Mouse (Mus musculus) hindbrain, postnatal 0 days (tissue): Measurements from ENCODE around the gene B3gnt9. TPM values are rescaled to one million over a fixed set of nuclear protein-coding genes. Genes with fewer than 3 reads are reported as not detected.
A peak's percentile ranks its signal among the peaks of the same experiment; 100 is the strongest.

Experiments used
- ATAC-seq: fragments of 200-750 bp; cut with Nextera tagmentation; 2 replicates; pipeline ENCODE4 v1.8.0; 2017; ENCODE audit warnings: mild to moderate bottlenecking, moderate TSS enrichment, moderate library complexity
- DNase-seq: peaks from one replicate; pipeline ENCODE4 v3.0.0-alpha.2; 2015; ENCODE audit warnings: low spot score
- H3K27ac ChIP-seq: fragments of 300-500 bp; sonication (generic); 2 replicates; pipeline ENCODE4 v1.5.1; 2014; ENCODE audit warnings: mild to moderate bottlenecking
- H3K27me3 ChIP-seq: fragments of 300-500 bp; sonication (generic); 2 replicates; pipeline ENCODE4 v1.6.1; 2014; ENCODE audit warnings: low read length, mixed read lengths; ENCODE audit not compliant: insufficient read depth
- H3K36me3 ChIP-seq: fragments of 300-500 bp; sonication (generic); 2 replicates; pipeline ENCODE4 v1.6.1; 2014; ENCODE audit warnings: low read length, mixed read lengths; ENCODE audit not compliant: insufficient read depth
- H3K4me1 ChIP-seq: fragments of 300-500 bp; sonication (generic); 2 replicates; pipeline ENCODE4 v1.6.1; 2014; ENCODE audit warnings: antibody characterized with exemption, low read length, mixed read lengths; ENCODE audit not compliant: insufficient read depth
- H3K4me2 ChIP-seq: fragments of 300-500 bp; sonication (generic); 2 replicates; pipeline ENCODE4 v1.6.1; 2014; ENCODE audit warnings: low read depth, mild to moderate bottlenecking, low read length, moderate library complexity, mixed read lengths
- H3K4me3 ChIP-seq: fragments of 300-500 bp; sonication (generic); 2 replicates; pipeline ENCODE4 v1.5.1; 2014; ENCODE audit warnings: low read length
- H3K9ac ChIP-seq: fragments of 300-500 bp; sonication (generic); replicated peaks from 2 replicates; pipeline ENCODE4 v1.6.1; 2014; ENCODE audit warnings: mild to moderate bottlenecking, low read length, moderate library complexity, mixed read lengths
- H3K9me3 ChIP-seq: fragments of 300-500 bp; sonication (generic); 2 replicates; pipeline ENCODE4 v1.6.1; 2016; ENCODE audit warnings: low read length, mixed read lengths
- CTCF ChIP-seq: IDR thresholded peaks from 2 replicates; pipeline ENCODE4 v1.5.1; 2016; ENCODE audit warnings: antibody characterized with exemption, control low read depth, low read depth
- WGBS: fragments of 180-500 bp; shearing (Covaris S2); extraction: QIAGEN DNeasy Blood & Tissue Kit; methylation state at CpG from one replicate; pipeline ENCODE4 v1.1.7; 2014; 5-methylcytosine and 5-hydroxymethylcytosine counted together
- polyA plus RNA-seq: library from polyadenylated mRNA; unstranded; fragments of >200 nt; fragmentation: Nextera tagmentation; extraction: Ambion mirVana; gene quantifications from 2 replicates; pipeline ENCODE4 v1.2.1, GENCODE M21; 2015
- total RNA-seq: library from RNA; depleted of rRNA; stranded (reverse); fragments of >200 nt; gene quantifications from 2 replicates; pipeline ENCODE4 v1.2.3, GENCODE M21; 2014; rRNA removed

Gene B3gnt9
- total and polyA plus RNA-seq, 2 experiments from 2014 or later: 10.7 to 18.8 TPM

- Histone ChIP-seq H3K4me2 (no peak overlapping the region), H3K36me3 (no peaks in the 10 kb centered on the region), H3K4me3 (no peak overlapping the region), H3K27me3 (no peaks in the 10 kb centered on the region), H3K27ac (no peak overlapping the region), H3K9me3 (no peaks in the 10 kb centered on the region), H3K4me1 (no peaks in the 10 kb centered on the region), H3K9ac (no peak overlapping the region)
- WGBS: 84% methylated on average over 1 of the region's 1 CpGs
- no peak for TF ChIP-seq CTCF
- ATAC-seq: no peak
- peak; percentile 22 for DNase-seq
These were observed 49.2 kb downstream of the B3gnt9 start for GRCm38 (mm10) chr8:105205748-105206147.

Other genes with a start within 250 kb of the B3gnt9 start
- not detected in 2 replicates for gene Ces3a, start 206.6 kb downstream of the B3gnt9 start, total RNA-seq
- gene Ces3a, start 206.6 kb downstream of the B3gnt9 start, polyA plus RNA-seq: not detected in 2 replicates
- gene Ces3b, start 171.4 kb downstream of the B3gnt9 start, total RNA-seq: not detected in 2 replicates
- gene Ces3b, start 171.4 kb downstream of the B3gnt9 start, polyA plus RNA-seq: not detected in 2 replicates
- 0.10 TPM in 1 of 2 replicates, not detected in the other for gene Ces4a, start 123.4 kb downstream of the B3gnt9 start, total RNA-seq
- gene Ces4a, start 123.4 kb downstream of the B3gnt9 start, polyA plus RNA-seq: 0.16 TPM in 1 of 2 replicates, not detected in the other
- 45.1 and 54.3 TPM in 2 replicates for gene Cbfb, start 84.5 kb downstream of the B3gnt9 start, total RNA-seq
- gene Cbfb, start 84.5 kb downstream of the B3gnt9 start, polyA plus RNA-seq: 27.8 and 30.5 TPM in 2 replicates
- 32.2 and 39.5 TPM in 2 replicates for gene D230025D16Rik, start 30.0 kb downstream of the B3gnt9 start, total RNA-seq
- 22.1 and 23.5 TPM in 2 replicates for gene D230025D16Rik, start 30.0 kb downstream of the B3gnt9 start, polyA plus RNA-seq
- gene Tradd, start 9.5 kb upstream of the B3gnt9 start, total RNA-seq: 11.5 and 15.6 TPM in 2 replicates
- gene Tradd, start 9.5 kb upstream of the B3gnt9 start, polyA plus RNA-seq: 14.6 and 14.9 TPM in 2 replicates
- gene Fbxl8, start 9.5 kb upstream of the B3gnt9 start, total RNA-seq: 0.50 and 3.1 TPM in 2 replicates
- gene Fbxl8, start 9.5 kb upstream of the B3gnt9 start, polyA plus RNA-seq: 1.2 and 1.3 TPM in 2 replicates
- gene Hsf4, start 14.6 kb upstream of the B3gnt9 start, total RNA-seq: 0.63 TPM in 1 of 2 replicates, not detected in the other
- gene Hsf4, start 14.6 kb upstream of the B3gnt9 start, polyA plus RNA-seq: 1.4 and 1.5 TPM in 2 replicates
- 2.1 and 2.6 TPM in 2 replicates for gene Nol3, start 21.0 kb upstream of the B3gnt9 start, total RNA-seq
- 6.6 and 6.9 TPM in 2 replicates for gene Nol3, start 21.0 kb upstream of the B3gnt9 start, polyA plus RNA-seq
- 52.3 and 63.4 TPM in 2 replicates for gene 4931428F04Rik, start 34.7 kb upstream of the B3gnt9 start, total RNA-seq
- 67.3 and 82.8 TPM in 2 replicates for gene 4931428F04Rik, start 34.7 kb upstream of the B3gnt9 start, polyA plus RNA-seq
- gene Exoc3l, start 40.9 kb upstream of the B3gnt9 start, total RNA-seq: 2.4 and 8.2 TPM in 2 replicates
- 5.9 and 8.0 TPM in 2 replicates for gene Exoc3l, start 40.9 kb upstream of the B3gnt9 start, polyA plus RNA-seq
- 39.2 and 44.8 TPM in 2 replicates for gene E2f4, start 42.5 kb upstream of the B3gnt9 start, total RNA-seq
- gene E2f4, start 42.5 kb upstream of the B3gnt9 start, polyA plus RNA-seq: 25.6 and 28.3 TPM in 2 replicates
- gene Elmo3, start 50.4 kb upstream of the B3gnt9 start, total RNA-seq: 1.2 and 1.5 TPM in 2 replicates
- 1.6 and 1.7 TPM in 2 replicates for gene Elmo3, start 50.4 kb upstream of the B3gnt9 start, polyA plus RNA-seq
- 1.9 and 5.2 TPM in 2 replicates for gene Lrrc29, start 71.1 kb upstream of the B3gnt9 start, total RNA-seq
- 3.1 and 4.1 TPM in 2 replicates for gene Lrrc29, start 71.1 kb upstream of the B3gnt9 start, polyA plus RNA-seq
- 72.1 and 101 TPM in 2 replicates for gene Tmem208, start 71.2 kb upstream of the B3gnt9 start, total RNA-seq
- 138 and 143 TPM in 2 replicates for gene Tmem208, start 71.2 kb upstream of the B3gnt9 start, polyA plus RNA-seq
- gene Fhod1, start 92.8 kb upstream of the B3gnt9 start, total RNA-seq: 3.1 and 3.2 TPM in 2 replicates
- 0.45 and 1.1 TPM in 2 replicates for gene Fhod1, start 92.8 kb upstream of the B3gnt9 start, polyA plus RNA-seq
- gene Slc9a5, start 93.7 kb upstream of the B3gnt9 start, total RNA-seq: 24.2 and 28.6 TPM in 2 replicates
- 10.3 and 10.6 TPM in 2 replicates for gene Slc9a5, start 93.7 kb upstream of the B3gnt9 start, polyA plus RNA-seq
- 6.3 and 7.3 TPM in 2 replicates for gene Plekhg4, start 118.1 kb upstream of the B3gnt9 start, total RNA-seq
- 1.3 and 1.6 TPM in 2 replicates for gene Plekhg4, start 118.1 kb upstream of the B3gnt9 start, polyA plus RNA-seq
- 0.11 and 0.16 TPM in 2 replicates for gene Kctd19, start 158.3 kb upstream of the B3gnt9 start, total RNA-seq
- gene Kctd19, start 158.3 kb upstream of the B3gnt9 start, polyA plus RNA-seq: 0.09 and 0.15 TPM in 2 replicates
- gene Lrrc36, start 158.4 kb upstream of the B3gnt9 start, total RNA-seq: 0.68 and 1.7 TPM in 2 replicates
- gene Lrrc36, start 158.4 kb upstream of the B3gnt9 start, polyA plus RNA-seq: 0.50 and 0.66 TPM in 2 replicates
- 106 and 108 TPM in 2 replicates for gene Tppp3, start 216.4 kb upstream of the B3gnt9 start, total RNA-seq
- 197 and 201 TPM in 2 replicates for gene Tppp3, start 216.4 kb upstream of the B3gnt9 start, polyA plus RNA-seq
- gene Zdhhc1, start 241.7 kb upstream of the B3gnt9 start, total RNA-seq: 49.3 and 54.2 TPM in 2 replicates
- 31.3 and 34.7 TPM in 2 replicates for gene Zdhhc1, start 241.7 kb upstream of the B3gnt9 start, polyA plus RNA-seq